Mouse (Mus musculus): ENCODE measurements around the gene Klhdc1. TPM values are rescaled to one million over a fixed set of nuclear protein-coding genes. Genes with fewer than 3 reads are reported as not detected.

Gene Klhdc1
- 1 to 10 TPM in 1 of 2 experiments, under 1 TPM in 1; 0.64 to 1.0 TPM for total RNA-seq (2023)

GRCm38 (mm10) chr12:69240876-69241275 lies at the start of gene Klhdc1:
Klhdc1 (plus strand) TSS chr12:69241176.

GRCm38 (mm10) chr12:69196444-69197377 lies 44.3 kb upstream of the Klhdc1 start, which contains the start of gene Gm49383:
Gm49383 (minus strand) TSS chr12:69197104.

DNA sequence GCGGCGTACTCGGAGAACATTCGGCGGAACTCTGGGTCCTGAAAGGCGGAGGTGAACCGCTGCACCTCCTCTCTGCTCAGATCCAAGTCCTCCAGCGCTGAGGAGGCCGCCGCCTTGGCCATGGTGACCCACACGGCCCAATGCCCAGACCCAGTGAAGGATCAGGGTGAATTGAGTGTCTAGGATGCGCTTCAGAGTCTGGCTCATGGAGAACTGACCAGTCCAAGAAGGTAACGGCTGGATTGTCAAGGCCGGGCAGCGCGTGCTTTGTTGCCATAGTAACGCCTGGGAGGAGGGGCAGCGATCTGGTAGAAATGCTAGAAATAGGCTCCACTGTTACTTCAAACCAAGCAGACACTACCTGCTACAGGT lies 42.8 kb upstream of the Klhdc1 start, which contains the start of gene Dnaaf2:
Dnaaf2 (minus strand) TSS at position 266 of the 372 bp plus-strand sequence.

GRCm38 (mm10) chr12:69204052-69204833 lies 36.7 kb upstream of the Klhdc1 start, which contains the start of gene Gm49384:
Gm49384 (minus strand) TSS chr12:69204267.

DNA sequence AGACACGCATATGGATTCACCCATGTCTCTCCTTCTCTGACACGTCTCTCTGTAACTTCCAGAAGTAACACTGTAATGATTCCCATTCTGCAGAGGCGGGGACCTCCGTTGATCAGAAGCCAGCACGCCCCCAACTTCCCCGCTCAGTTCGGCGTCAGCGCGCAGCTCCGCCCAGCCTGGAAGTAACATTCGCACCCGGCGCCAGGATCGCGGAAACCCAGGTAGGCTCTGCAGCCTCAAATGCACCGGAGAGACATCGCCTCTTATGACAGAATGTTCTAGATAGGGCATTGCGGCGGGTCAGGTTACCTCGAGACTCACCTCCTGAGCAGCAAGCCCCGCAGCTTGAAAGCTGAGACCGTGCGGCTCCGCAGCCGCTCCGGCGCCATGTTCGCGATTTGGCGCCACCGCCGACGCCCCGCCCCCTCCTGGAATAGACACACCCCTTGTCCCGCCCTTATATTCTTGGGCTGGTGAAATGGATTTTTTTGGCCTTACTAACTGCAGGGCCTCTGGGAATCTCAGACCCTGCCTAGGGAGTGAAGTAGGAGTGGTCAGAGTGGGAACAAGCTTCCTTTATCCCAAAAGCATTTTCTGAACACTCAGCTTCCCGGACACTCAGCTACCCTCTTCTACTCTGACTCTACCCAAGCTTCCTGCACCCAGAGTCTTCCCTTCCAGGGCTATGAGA lies 13.1 kb upstream of the Klhdc1 start, which contains the start of gene Pole2:
Pole2 (minus strand) TSS at position 420 of the 691 bp plus-strand sequence.

GRCm38 (mm10) chr12:69296511-69297410 lies 55.8 kb downstream of the Klhdc1 start, which contains the start of gene Klhdc2:
Klhdc2 (plus strand) TSS chr12:69296681.

Other genes starting within 250 kb of the Klhdc1 start
- 1,000 to 10,000 TPM; 1,464 to 1,683 TPM for gene Rps29, start 82.0 kb upstream of the Klhdc1 start, total RNA-seq (2023)
- gene Lrr1, start 72.4 kb upstream of the Klhdc1 start, total RNA-seq (2023), result 1 to 10 TPM; 4.1 to 5.5 TPM
- 100 to 1,000 TPM; 209 to 241 TPM for gene Rpl36al, start 57.1 kb upstream of the Klhdc1 start, total RNA-seq (2023)
- gene Mgat2, start 57.0 kb upstream of the Klhdc1 start, total RNA-seq (2023), result 10 to 100 TPM; 27.9 to 31.4 TPM
- gene Gm49383, start 44.1 kb upstream of the Klhdc1 start, total RNA-seq (2023), result 1 to 10 TPM; 3.9 to 7.7 TPM
- gene Dnaaf2, start 42.7 kb upstream of the Klhdc1 start, total RNA-seq (2023), result 1 to 10 TPM in 1 of 2 experiments, under 1 TPM in 1; 0.82 to 2.5 TPM
- 1 to 10 TPM; 4.4 to 6.1 TPM for gene Gm49384, start 36.9 kb upstream of the Klhdc1 start, total RNA-seq (2023)
- gene Pole2, start 13.0 kb upstream of the Klhdc1 start, total RNA-seq (2023), result 1 to 10 TPM; 8.2 to 8.4 TPM
- gene Klhdc2, start 55.5 kb downstream of the Klhdc1 start, total RNA-seq (2023), result 10 to 100 TPM; 21.0 to 24.6 TPM
- gene Nemf, start 116.0 kb downstream of the Klhdc1 start, total RNA-seq (2023), result 10 to 100 TPM; 31.1 to 40.9 TPM
- gene Arf6, start 131.0 kb downstream of the Klhdc1 start, total RNA-seq (2023), result 100 to 1,000 TPM; 134 to 152 TPM
- gene Gm9887, start 131.3 kb downstream of the Klhdc1 start, total RNA-seq (2023), result under 1 TPM; 0.62 to 0.66 TPM

Measured in neutrophil, adult 59 days (primary cell).